Mouse (Mus musculus) cerebellum, postnatal 4 days (tissue): ENCODE data around the gene Bsdc1.
A peak's percentile ranks its signal among the peaks of the same experiment; 100 is the strongest.
"Not testable (repeated sequence)": the region's sequence is repeated elsewhere in the genome, so short reads cannot be mapped to it uniquely, and the experiment has no call there.

Experiments used
- DNase-seq, 2 experiments: peaks; one replicate each; pipeline ENCODE4 v3.0.0; 2022; ENCODE audit warnings: low spot score in 2 of 2, mixed read lengths in 1 of 2

The Bsdc1 gene

GRCm38 (mm10) chr4:129461183-129461960, at the start of gene Bsdc1:
Gene Bsdc1 (plus strand): TSS chr4:129461581.
- DNase-seq, result peak; percentile 88 to 99

DNA sequence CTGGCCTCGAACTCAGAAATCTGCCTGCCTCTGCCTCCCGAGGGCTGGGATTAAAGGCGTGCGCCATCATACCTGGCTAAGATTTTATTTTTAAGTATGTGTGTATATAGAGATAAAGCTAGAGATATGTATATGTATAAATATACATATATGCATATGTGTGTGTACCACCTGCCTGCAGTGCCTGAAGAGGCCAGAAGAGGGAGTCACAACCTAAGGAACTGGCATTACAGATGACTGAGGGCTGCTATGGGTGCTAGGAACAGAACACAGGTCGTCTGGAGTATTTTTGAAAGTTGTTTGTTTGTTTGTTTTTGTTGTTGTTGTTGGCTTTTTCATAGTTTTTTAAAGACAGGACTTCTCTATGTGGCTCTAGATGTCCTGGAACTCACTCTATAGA, 45.5 kb upstream of the Bsdc1 start:
- no peak for DNase-seq

GRCm38 (mm10) chr4:129416478-129416877, 44.9 kb upstream of the Bsdc1 start:
- no peak for DNase-seq

DNA sequence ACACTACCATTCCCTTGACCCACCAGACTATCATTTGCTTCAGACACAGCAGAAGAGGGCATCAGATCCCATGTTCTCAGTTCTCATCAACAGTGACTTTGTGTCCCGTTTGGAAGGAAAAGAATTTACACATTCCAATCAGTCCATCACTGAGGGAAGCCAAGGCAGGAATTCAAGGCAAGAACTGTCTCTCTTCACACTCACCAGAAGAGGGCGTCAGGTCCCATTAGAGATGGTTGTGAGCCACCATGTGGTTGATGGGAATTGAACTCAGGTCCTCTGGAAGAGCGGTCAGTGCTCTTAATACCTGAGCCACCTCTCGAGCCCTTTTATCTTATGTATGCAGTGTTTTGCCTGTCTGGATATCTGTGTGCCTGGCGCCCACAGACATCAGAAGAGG, 43.1 kb upstream of the Bsdc1 start:
- DNase-seq, result no peak

DNA sequence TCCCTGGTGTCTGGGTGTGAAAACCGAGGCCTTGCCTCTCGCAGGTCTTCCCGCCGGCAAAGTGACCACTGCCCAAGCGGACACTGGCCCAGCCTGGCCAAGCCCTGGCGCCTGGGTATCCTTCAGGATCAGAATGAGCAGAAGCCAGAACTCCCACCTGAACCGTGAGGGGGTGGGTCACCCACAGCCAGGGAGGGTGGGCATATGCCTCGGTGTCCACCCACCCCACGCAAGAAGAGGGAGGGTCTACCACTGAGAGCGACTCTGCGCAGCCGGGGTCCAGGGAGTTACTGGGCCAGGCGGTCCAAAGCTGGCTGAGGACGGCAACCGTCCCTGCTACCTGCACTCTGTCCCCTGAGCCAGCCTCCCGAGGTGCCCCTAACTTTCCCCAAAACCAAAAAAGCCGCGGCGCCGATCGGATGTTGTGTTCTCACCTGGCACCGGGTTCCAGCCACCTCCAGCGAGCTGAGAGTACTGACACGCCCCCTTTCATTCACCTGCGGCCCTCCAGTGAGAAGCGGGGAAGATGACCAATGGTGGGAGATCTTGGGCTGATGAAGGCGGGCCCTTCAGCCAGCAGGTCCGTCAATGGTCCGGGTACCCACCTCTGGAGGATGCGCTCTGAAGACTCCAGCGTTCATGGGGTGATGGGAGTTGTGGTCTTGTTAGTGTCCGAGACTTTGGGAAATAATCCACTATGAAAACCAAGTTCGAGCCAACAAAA, 20.9 kb upstream of the Bsdc1 start, which contains the start of gene Zbtb8b:
Gene Zbtb8b, minus strand, starts transcription at position 514 of the 724 bp plus-strand sequence.
- DNase-seq, result peak; percentile 67

DNA sequence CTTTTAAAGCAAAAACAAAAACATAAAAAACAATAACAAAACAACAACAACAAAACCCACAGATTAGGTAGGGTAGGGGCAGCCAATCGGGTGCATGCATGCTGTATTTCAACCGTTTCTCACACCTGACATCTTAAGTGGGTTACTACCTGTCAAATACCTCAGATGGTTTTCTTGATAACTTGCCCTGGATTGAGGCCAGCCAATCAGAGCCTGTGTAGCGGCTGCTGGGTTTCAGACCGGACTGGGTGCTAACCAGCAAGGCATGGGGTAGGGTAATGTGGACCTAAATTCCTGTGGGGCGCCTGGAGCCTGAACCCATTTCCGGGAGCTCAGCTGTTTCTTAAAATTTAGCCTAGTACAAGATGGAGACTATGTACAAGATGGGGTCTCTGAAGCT, 20.2 kb upstream of the Bsdc1 start:
- no peak for DNase-seq

DNA sequence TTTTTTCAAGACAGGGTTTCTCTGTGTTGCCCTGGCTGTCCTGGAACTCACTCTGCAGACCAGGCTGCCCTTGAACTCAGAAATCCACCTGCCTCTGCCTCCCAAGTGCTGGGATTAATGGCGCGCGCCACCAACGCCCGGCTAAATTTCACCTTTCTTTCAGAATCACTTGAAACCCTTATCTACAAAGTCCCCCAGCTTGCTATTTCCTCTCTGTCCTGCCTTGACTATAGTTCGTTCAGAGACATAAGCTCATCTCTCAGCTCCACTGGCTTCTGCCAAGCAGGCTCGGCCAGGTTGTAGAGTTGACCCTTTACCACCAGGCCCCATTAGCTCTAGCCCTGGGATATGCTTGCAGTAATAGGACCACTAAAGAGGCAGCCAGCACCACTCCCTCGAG, 14.0 kb upstream of the Bsdc1 start:
- no peak for DNase-seq

DNA sequence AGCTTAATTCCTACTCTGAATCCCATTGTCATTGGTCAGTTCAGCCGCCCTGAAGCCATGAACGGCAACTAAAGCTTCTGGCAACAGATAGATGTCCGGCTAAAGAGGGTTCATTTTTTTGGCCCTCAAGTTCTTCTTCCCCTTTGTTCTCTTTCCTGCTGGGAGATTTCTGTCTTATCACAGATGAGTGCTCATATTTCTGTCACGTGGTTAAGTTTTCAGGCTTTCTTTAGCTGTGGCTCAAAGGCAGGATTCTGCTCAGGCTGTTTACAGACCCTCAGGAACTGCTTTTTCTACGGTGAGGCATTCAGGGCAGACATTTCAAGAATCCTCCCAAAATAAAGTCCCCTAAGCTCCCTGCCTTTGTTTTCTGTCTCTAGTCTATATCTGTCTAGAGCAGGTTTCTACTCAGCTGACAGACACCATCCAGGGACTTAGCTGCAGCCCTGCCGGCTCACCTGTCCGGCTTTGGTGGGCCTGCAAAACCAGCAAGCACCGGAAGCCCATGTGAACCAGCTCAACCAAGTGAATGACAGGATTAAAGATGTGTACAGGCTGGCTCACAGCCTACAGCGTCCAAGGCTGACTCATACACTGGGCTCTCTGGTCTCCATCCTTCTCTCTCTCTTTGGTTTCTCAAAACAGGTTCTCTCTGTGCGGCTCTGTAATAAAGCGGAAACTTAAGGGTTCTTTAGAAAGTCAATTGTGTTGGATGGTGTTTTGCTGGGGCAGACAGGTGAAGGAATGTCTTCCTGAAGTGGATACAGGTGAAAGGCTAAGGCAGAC, 13.4 kb upstream of the Bsdc1 start:
- DNase-seq, result no peak

GRCm38 (mm10) chr4:129448713-129449112, 12.7 kb upstream of the Bsdc1 start:
- DNase-seq, result no peak

- DNase-seq, result no peak
Measured at GRCm38 (mm10) chr4:129450851-129451250, 10.5 kb upstream of the Bsdc1 start.

DNA sequence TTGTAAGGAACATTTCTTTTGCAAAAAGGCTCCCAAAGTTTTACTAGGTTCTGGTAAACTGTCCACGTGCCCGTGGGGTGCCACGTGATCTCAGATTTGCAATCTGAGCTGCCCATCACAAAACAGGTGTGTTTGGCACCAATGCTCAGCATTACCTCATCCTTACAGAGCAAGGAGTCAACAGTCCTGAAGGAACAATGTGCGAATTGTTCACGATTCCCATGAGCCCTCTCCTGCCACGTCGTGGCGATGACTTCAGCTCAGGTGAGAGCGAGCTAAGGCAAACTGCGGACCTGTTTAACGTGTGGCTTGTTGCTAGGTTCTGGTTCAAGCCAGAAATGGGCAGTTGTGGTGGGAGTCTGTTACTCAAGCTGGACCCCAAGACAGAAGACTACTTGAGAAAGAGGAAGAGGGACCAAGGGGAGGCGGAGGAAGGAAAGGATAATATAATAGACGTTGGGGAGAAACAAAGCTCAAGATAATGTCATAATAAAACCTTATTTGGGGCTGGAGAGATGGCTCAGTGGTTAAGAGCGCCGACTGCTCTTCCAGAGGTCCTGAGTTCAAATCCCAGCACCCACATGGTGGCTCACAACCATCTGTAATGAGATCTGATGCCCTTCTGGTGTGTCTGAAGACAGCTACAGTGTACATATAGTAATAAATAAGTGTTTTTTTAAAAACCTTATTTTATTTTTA, 9.8 kb upstream of the Bsdc1 start:
- no peak for DNase-seq

GRCm38 (mm10) chr4:129455265-129455664, 6.1 kb upstream of the Bsdc1 start:
- DNase-seq, result peak in 1 of 2 experiments; percentile 63

DNA sequence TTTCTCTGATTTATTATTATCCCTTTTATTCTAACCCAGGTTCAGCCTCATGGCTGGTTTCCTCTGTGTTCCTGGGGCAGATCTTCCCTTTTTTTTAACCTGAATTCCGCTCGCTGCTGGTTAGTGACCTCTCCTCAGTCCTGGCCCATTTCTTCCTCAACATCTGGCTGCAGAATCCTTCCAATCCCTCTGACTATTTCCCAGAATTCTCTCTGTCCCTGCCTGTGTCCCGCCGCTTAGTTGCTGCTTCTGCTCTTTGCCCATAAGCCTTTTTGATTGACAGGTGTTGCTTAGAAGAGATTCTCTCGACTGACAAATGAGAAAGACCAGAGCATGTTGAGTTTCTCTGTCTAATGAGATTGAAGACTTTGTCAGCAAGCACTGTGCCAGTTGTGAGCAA, 5.3 kb upstream of the Bsdc1 start:
- no peak for DNase-seq

GRCm38 (mm10) chr4:129457311-129457710, 4.1 kb upstream of the Bsdc1 start:
- not testable (repeated sequence) for DNase-seq

DNA sequence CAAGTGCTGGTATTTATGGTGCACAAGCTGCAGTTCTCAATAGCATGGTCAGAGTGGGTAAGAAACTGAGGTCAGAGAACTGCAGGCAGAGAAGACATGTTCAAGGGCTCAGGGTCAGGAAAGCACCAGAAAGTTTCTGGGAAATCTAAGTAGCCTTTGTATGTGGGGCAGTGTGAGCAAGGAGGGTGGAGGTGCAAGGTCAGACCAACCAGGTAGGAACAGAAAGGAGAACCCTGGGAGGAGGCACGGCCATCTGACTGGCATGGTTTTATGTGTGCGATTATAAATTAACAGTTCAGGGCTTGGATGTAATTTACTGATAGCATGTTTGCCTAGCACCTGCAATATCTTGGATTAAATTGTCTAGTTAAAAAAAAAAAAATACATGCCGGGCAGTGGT, 1.7 kb upstream of the Bsdc1 start:
- no peak for DNase-seq

GRCm38 (mm10) chr4:129460827-129461182, 576 bp upstream of the Bsdc1 start:
- DNase-seq, result no peak

- DNase-seq, result no peak
Measured at GRCm38 (mm10) chr4:129462118-129462517, 737 bp downstream of the Bsdc1 start.

GRCm38 (mm10) chr4:129463097-129464059, 2.0 kb downstream of the Bsdc1 start:
- DNase-seq, result no peak

- DNase-seq, result no peak
Measured at GRCm38 (mm10) chr4:129464286-129464815, 3.0 kb downstream of the Bsdc1 start.

- no peak for DNase-seq
Measured at GRCm38 (mm10) chr4:129476047-129476446, 14.7 kb downstream of the Bsdc1 start.
